Mouse (Mus musculus) lung, embryonic 15.5 days (tissue): Measurements from ENCODE around the gene Fam107a. TPM values are rescaled to one million over a fixed set of nuclear protein-coding genes. Genes with fewer than 3 reads are reported as not detected.

Source experiments
- ATAC-seq: fragments of 200-750 bp; cut with Nextera tagmentation; 2 replicates; pipeline ENCODE4 v1.8.0; 2017; ENCODE audit warnings: moderate number of reproducible peaks, borderline replicate concordance; ENCODE audit not compliant: low FRiP score, low TSS enrichment; ENCODE audit errors: extremely low read depth
- H3K27ac ChIP-seq: fragments of 300-500 bp; sonication (generic); 2 replicates; pipeline ENCODE4 v1.5.1; 2015; ENCODE audit warnings: moderate library complexity, mild to moderate bottlenecking, inconsistent platforms
- H3K27me3 ChIP-seq: fragments of 300-500 bp; sonication (generic); 2 replicates; pipeline ENCODE4 v1.6.1; 2015; ENCODE audit warnings: inconsistent platforms
- H3K36me3 ChIP-seq: fragments of 300-500 bp; sonication (generic); 2 replicates; pipeline ENCODE4 v1.6.1; 2015; ENCODE audit warnings: inconsistent platforms
- H3K4me1 ChIP-seq: fragments of 300-500 bp; sonication (generic); 2 replicates; pipeline ENCODE4 v1.6.1; 2015; ENCODE audit warnings: inconsistent platforms
- H3K4me2 ChIP-seq: fragments of 300-500 bp; sonication (generic); 2 replicates; pipeline ENCODE4 v1.6.1; 2015; ENCODE audit warnings: inconsistent platforms, mild to moderate bottlenecking, moderate library complexity
- H3K4me3 ChIP-seq: fragments of 300-500 bp; sonication (generic); 2 replicates; pipeline ENCODE4 v1.5.1; 2015; ENCODE audit warnings: mild to moderate bottlenecking, inconsistent platforms
- H3K9ac ChIP-seq: fragments of 300-500 bp; sonication (generic); 2 replicates; pipeline ENCODE4 v1.6.1; 2015; ENCODE audit warnings: inconsistent platforms
- H3K9me3 ChIP-seq: fragments of 300-500 bp; sonication (generic); 2 replicates; pipeline ENCODE4 v1.6.1; 2016; ENCODE audit warnings: inconsistent platforms
- WGBS: fragments of 180-500 bp; shearing (Covaris S2); methylation state at CpG from one replicate; pipeline ENCODE4 v1.1.7; 2015; 5-methylcytosine and 5-hydroxymethylcytosine counted together
- polyA plus RNA-seq: library from polyadenylated mRNA; unstranded; fragments of >200 nt; fragmentation: Nextera tagmentation; extraction: Ambion mirVana; gene quantifications from 2 replicates; pipeline ENCODE4 v1.2.1, GENCODE M21; 2015

Gene Fam107a
- polyA plus RNA-seq, result 0.54 and 0.59 TPM in 2 replicates

GRCm38 (mm10) chr14:8317194-8318097 lies at the start of gene Fam107a:
TSS of gene Fam107a (minus strand) at chr14:8318023.
- H3K4me2 ChIP-seq, result peak within 1 kb of the TSS; percentile 54
- ATAC-seq, result peak; percentile 56; the same call in 1 of the 2 replicates
- H3K4me3 ChIP-seq, result peak within 1 kb of the TSS; percentile 19
- 9% methylated on average over 41 of the region's 41 CpGs for WGBS
- no peak within 1 kb of the TSS; the same call in 1 of the 2 replicates for H3K9ac ChIP-seq
- no peaks in the 10 kb centered on the region for H3K9me3 ChIP-seq
- H3K27me3 ChIP-seq, result peaks cover 40% of the 10 kb centered on the region
- peaks cover 11% of the 10 kb centered on the region for H3K4me1 ChIP-seq
- no peaks in the 10 kb centered on the region for H3K36me3 ChIP-seq
- no peak within 1 kb of the TSS for H3K27ac ChIP-seq

- H3K27ac ChIP-seq, result no peak overlapping the region
- H3K4me3 ChIP-seq, result no peak overlapping the region
- H3K36me3 ChIP-seq, result no peaks in the 10 kb centered on the region
- no peaks in the 10 kb centered on the region for H3K9me3 ChIP-seq
- H3K4me1 ChIP-seq, result 0 out of 2 replicates have a peak, but pooled peaks cover 3% of the 10 kb centered on the region
- WGBS, result 0% methylated on average over 1 of the region's 1 CpGs
- ATAC-seq, result 0 out of 2 replicates have a peak, but pooled peaks have one; percentile 10
- no peak overlapping the region for H3K9ac ChIP-seq
- H3K4me2 ChIP-seq, result no peak overlapping the region
- no peaks in the 10 kb centered on the region for H3K27me3 ChIP-seq
These were observed 49.3 kb upstream of the Fam107a start for GRCm38 (mm10) chr14:8367121-8367520.

GRCm38 (mm10) chr14:8365833-8366232 lies 48.0 kb upstream of the Fam107a start:
- WGBS, result 62% methylated on average over 6 of the region's 6 CpGs

GRCm38 (mm10) chr14:8356836-8357235 lies 39.0 kb upstream of the Fam107a start:
- no peak for ATAC-seq
- H3K4me2 ChIP-seq, result no peak overlapping the region
- no peaks in the 10 kb centered on the region for H3K36me3 ChIP-seq
- no peak overlapping the region for H3K9ac ChIP-seq
- H3K4me3 ChIP-seq, result no peak overlapping the region
- H3K27ac ChIP-seq, result no peak overlapping the region
- H3K4me1 ChIP-seq, result no peaks in the 10 kb centered on the region
- WGBS, result 69% methylated on average over 9 of the region's 9 CpGs
- H3K27me3 ChIP-seq, result no peaks in the 10 kb centered on the region
- no peaks in the 10 kb centered on the region for H3K9me3 ChIP-seq

More at GRCm38 (mm10) chr14:8365833-8366232, 48.0 kb upstream of the Fam107a start:
- Histone ChIP-seq H3K9me3 (no peaks in the 10 kb centered on the region), H3K36me3 (no peaks in the 10 kb centered on the region), H3K4me3 (no peak overlapping the region), H3K4me1 (0 out of 2 replicates have a peak, but pooled peaks cover 3% of the 10 kb centered on the region), H3K4me2 (no peak overlapping the region), H3K27me3 (no peaks in the 10 kb centered on the region), H3K9ac (no peak overlapping the region), H3K27ac (no peak overlapping the region)
- ATAC-seq, result no peak

- Histone ChIP-seq H3K4me3 (no peak overlapping the region), H3K4me2 (no peak overlapping the region), H3K27ac (no peak overlapping the region), H3K36me3 (no peaks in the 10 kb centered on the region), H3K9ac (no peak overlapping the region), H3K27me3 (no peaks in the 10 kb centered on the region), H3K9me3 (no peaks in the 10 kb centered on the region), H3K4me1 (no peaks in the 10 kb centered on the region)
- ATAC-seq, result no peak; the same call in 1 of the 2 replicates
- 25% methylated on average over 6 of the region's 6 CpGs for WGBS
These were observed 38.2 kb upstream of the Fam107a start for GRCm38 (mm10) chr14:8355999-8356501.

GRCm38 (mm10) chr14:8348927-8349326 lies 31.1 kb upstream of the Fam107a start:
- 62% methylated on average over 9 of the region's 9 CpGs for WGBS
- no peak for ATAC-seq
- Histone ChIP-seq H3K36me3 (no peaks in the 10 kb centered on the region), H3K9ac (no peak overlapping the region), H3K9me3 (no peaks in the 10 kb centered on the region), H3K4me3 (no peak overlapping the region), H3K4me1 (no peaks in the 10 kb centered on the region), H3K27me3 (no peaks in the 10 kb centered on the region), H3K27ac (no peak overlapping the region), H3K4me2 (no peak overlapping the region)

- H3K4me1 ChIP-seq, result no peaks in the 10 kb centered on the region
- no peak overlapping the region for H3K4me3 ChIP-seq
- 15% methylated on average over 7 of the region's 7 CpGs for WGBS
- H3K27ac ChIP-seq, result no peak overlapping the region
- H3K9me3 ChIP-seq, result no peaks in the 10 kb centered on the region
- ATAC-seq, result peak; percentile 50; the same call in 1 of the 2 replicates
- H3K9ac ChIP-seq, result no peak overlapping the region
- H3K4me2 ChIP-seq, result no peak overlapping the region
- no peaks in the 10 kb centered on the region for H3K27me3 ChIP-seq
- no peaks in the 10 kb centered on the region for H3K36me3 ChIP-seq
These were observed 28.6 kb upstream of the Fam107a start for GRCm38 (mm10) chr14:8346255-8346997.

- Histone ChIP-seq H3K27me3 (no peaks in the 10 kb centered on the region), H3K4me2 (no peak overlapping the region), H3K27ac (no peak overlapping the region), H3K4me1 (no peaks in the 10 kb centered on the region), H3K4me3 (no peak overlapping the region), H3K36me3 (no peaks in the 10 kb centered on the region), H3K9me3 (no peaks in the 10 kb centered on the region), H3K9ac (no peak overlapping the region)
- 68% methylated on average over 4 of the region's 4 CpGs for WGBS
- ATAC-seq, result no peak
These were observed 27.7 kb upstream of the Fam107a start for GRCm38 (mm10) chr14:8345566-8345965.

GRCm38 (mm10) chr14:8342509-8343106 lies 24.8 kb upstream of the Fam107a start:
- 45% methylated on average over 4 of the region's 5 CpGs for WGBS
- Histone ChIP-seq H3K9me3 (no peaks in the 10 kb centered on the region), H3K4me3 (no peak overlapping the region), H3K9ac (no peak overlapping the region), H3K27me3 (no peaks in the 10 kb centered on the region), H3K4me1 (no peaks in the 10 kb centered on the region), H3K36me3 (no peaks in the 10 kb centered on the region), H3K27ac (no peak overlapping the region), H3K4me2 (no peak overlapping the region)
- no peak for ATAC-seq

- Histone ChIP-seq H3K27me3 (no peaks in the 10 kb centered on the region), H3K9me3 (no peaks in the 10 kb centered on the region), H3K9ac (no peak overlapping the region), H3K36me3 (no peaks in the 10 kb centered on the region), H3K4me3 (no peak overlapping the region), H3K4me1 (0 out of 2 replicates have a peak, but pooled peaks cover 6% of the 10 kb centered on the region), H3K4me2 (no peak overlapping the region), H3K27ac (no peak overlapping the region)
- WGBS, result 49% methylated on average over 4 of the region's 4 CpGs
- no peak for ATAC-seq
These were observed 22.4 kb upstream of the Fam107a start for GRCm38 (mm10) chr14:8340226-8340625.

GRCm38 (mm10) chr14:8335947-8336346 lies 18.1 kb upstream of the Fam107a start:
- Histone ChIP-seq H3K4me2 (no peak overlapping the region), H3K27ac (no peak overlapping the region), H3K4me1 (peaks cover 8% of the 10 kb centered on the region; the same call in 1 of the 2 replicates), H3K36me3 (no peaks in the 10 kb centered on the region), H3K27me3 (no peaks in the 10 kb centered on the region), H3K9ac (no peak overlapping the region), H3K4me3 (no peak overlapping the region), H3K9me3 (no peaks in the 10 kb centered on the region)
- no peak for ATAC-seq
- 18% methylated on average over 10 of the region's 10 CpGs for WGBS
